Mouse (Mus musculus): ENCODE results near the gene Ankrd63. TPM values are rescaled to one million over a fixed set of nuclear protein-coding genes. Genes with fewer than 3 reads are reported as not detected.

Gene Ankrd63
- not detected for polyA plus RNA-seq (2017; shearing (Covaris generic))

GRCm38 (mm10) chr2:118703913-118704730 is at the start of gene Ankrd63:
Gene Ankrd63 (minus strand): TSS chr2:118703963.
- ATAC-seq = peak; percentile 23

GRCm38 (mm10) chr2:118752792-118753108 is 49.0 kb upstream of the Ankrd63 start:
- no peak for ATAC-seq

GRCm38 (mm10) chr2:118751896-118752791 is 48.4 kb upstream of the Ankrd63 start:
- no peak for ATAC-seq

GRCm38 (mm10) chr2:118750476-118750875 is 46.7 kb upstream of the Ankrd63 start:
- no peak for ATAC-seq

- no peak for ATAC-seq
Measured at GRCm38 (mm10) chr2:118749341-118749884, 45.6 kb upstream of the Ankrd63 start.

- ATAC-seq = no peak
Measured at GRCm38 (mm10) chr2:118747301-118747960, 43.7 kb upstream of the Ankrd63 start.

GRCm38 (mm10) chr2:118745915-118746901 is 42.4 kb upstream of the Ankrd63 start:
- ATAC-seq = peak; percentile 38

- ATAC-seq = peak; percentile 87
Measured at GRCm38 (mm10) chr2:118745232-118745884, 41.6 kb upstream of the Ankrd63 start, which contains the start of gene Inafm2. Gene Inafm2 (plus strand): TSS chr2:118745758.

GRCm38 (mm10) chr2:118744621-118745020 is 40.9 kb upstream of the Ankrd63 start:
- ATAC-seq = no peak

GRCm38 (mm10) chr2:118743261-118743943 is 39.6 kb upstream of the Ankrd63 start:
- ATAC-seq = peak; percentile 47

GRCm38 (mm10) chr2:118741183-118741582 is 37.4 kb upstream of the Ankrd63 start:
- ATAC-seq = no peak

- no peak for ATAC-seq
Measured at GRCm38 (mm10) chr2:118740341-118740740, 36.6 kb upstream of the Ankrd63 start.

- no peak for ATAC-seq
Measured at GRCm38 (mm10) chr2:118733341-118733740, 29.6 kb upstream of the Ankrd63 start.

- no peak for ATAC-seq
Measured at GRCm38 (mm10) chr2:118731981-118732380, 28.2 kb upstream of the Ankrd63 start.

- peak; percentile 23 for ATAC-seq
Measured at GRCm38 (mm10) chr2:118730622-118730915, 26.8 kb upstream of the Ankrd63 start.

- ATAC-seq = no peak
Measured at GRCm38 (mm10) chr2:118729816-118730621, 26.3 kb upstream of the Ankrd63 start.

- no peak for ATAC-seq
Measured at GRCm38 (mm10) chr2:118729194-118729593, 25.4 kb upstream of the Ankrd63 start.

GRCm38 (mm10) chr2:118728337-118728736 is 24.6 kb upstream of the Ankrd63 start, which contains the start of gene Plcb2:
Gene Plcb2 (minus strand): TSS chr2:118728438.
- peak; percentile 81 for ATAC-seq

- ATAC-seq = no peak
Measured at GRCm38 (mm10) chr2:118727911-118728310, 24.1 kb upstream of the Ankrd63 start.

Data from inflammation-experienced regulatory T-cells, adult 6 months (primary cell).